Mouse (Mus musculus) adrenal gland, postnatal 10 days (tissue): ENCODE data around the gene Srsf12. TPM values are rescaled to one million over a fixed set of nuclear protein-coding genes. Genes with fewer than 3 reads are reported as not detected.

Experiments
- DNase-seq: peaks from one replicate; pipeline ENCODE4 v3.0.0; 2021; ENCODE audit warnings: mixed read lengths
- long read RNA-seq, 2 experiments: library from polyadenylated mRNA; stranded (forward); transcript quantifications; one replicate each; pipeline ENCODE4 v2.0.0; 2021
- total RNA-seq, 2 experiments: library from RNA; stranded (reverse); gene quantifications; 2 replicates each; pipeline ENCODE4 v1.2.3; 2021

Gene Srsf12
- total RNA-seq = 1 to 10 TPM; 1.7 to 2.2 TPM
- long read RNA-seq, experiment 1, partial matches to known transcripts = 0 of 1 reads
- long read RNA-seq, experiment 1, other reads (novel, unspliced or antisense) = 1 of 1 reads
- long read RNA-seq, experiment 2, partial matches to known transcripts = 0 of 1 reads
- long read RNA-seq, experiment 2, other reads (novel, unspliced or antisense) = 0 of 1 reads

DNA sequence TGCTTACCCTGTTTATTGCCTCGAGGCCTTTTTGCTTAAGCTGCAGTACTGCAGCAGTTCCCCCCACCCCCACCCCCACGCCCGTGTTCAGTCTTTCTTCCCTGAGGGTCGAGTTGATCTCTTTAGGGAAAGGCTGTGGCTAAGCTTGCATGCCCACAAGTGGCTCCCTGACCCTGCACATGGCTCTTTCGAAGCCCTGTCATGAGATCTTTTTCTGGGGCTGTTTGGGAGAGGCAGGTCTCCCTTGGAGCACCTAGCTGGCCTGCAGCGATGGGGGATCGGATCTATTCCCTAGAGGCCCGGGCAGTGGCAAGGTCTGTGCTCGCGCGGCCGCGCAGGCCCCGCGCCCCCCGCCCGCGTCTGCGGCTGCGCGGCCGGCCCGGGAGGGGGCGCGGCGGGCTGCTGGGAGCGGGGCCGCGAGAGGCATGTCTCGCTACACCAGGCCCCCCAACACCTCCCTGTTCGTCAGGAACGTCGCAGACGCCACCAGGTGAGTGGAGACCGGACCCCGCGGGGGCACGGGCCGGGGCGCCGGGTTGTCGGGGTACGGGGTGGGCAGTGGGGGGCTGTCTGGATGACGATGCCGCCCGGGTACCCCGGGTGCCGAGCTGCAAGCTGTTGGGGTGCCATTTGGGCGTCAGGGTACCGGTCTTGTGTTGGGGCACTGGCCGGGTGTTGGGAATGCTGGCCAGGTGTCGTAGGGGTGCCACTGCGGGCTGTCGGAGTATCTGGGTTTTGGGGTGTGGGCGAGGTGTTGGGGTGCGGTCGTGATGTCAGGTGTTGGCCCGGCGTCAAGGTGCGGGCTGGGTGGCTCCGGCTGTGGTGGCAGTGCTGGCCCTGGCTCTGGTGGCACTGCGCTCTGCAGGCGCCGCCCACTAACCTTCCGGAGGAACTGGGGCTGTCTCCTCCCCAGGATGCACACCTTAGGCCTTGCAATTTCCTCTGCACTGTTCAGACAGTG is at the start of gene Srsf12:
Gene Srsf12, plus strand, starts transcription at position 111 of the 961 bp plus-strand sequence.
- DNase-seq = peak; percentile 21

GRCm38 (mm10) chr4:33183477-33183876 is 25.3 kb upstream of the Srsf12 start:
- DNase-seq = no peak

- peak; percentile 80 for DNase-seq
Measured at GRCm38 (mm10) chr4:33188164-33188563, 20.6 kb upstream of the Srsf12 start.

DNA sequence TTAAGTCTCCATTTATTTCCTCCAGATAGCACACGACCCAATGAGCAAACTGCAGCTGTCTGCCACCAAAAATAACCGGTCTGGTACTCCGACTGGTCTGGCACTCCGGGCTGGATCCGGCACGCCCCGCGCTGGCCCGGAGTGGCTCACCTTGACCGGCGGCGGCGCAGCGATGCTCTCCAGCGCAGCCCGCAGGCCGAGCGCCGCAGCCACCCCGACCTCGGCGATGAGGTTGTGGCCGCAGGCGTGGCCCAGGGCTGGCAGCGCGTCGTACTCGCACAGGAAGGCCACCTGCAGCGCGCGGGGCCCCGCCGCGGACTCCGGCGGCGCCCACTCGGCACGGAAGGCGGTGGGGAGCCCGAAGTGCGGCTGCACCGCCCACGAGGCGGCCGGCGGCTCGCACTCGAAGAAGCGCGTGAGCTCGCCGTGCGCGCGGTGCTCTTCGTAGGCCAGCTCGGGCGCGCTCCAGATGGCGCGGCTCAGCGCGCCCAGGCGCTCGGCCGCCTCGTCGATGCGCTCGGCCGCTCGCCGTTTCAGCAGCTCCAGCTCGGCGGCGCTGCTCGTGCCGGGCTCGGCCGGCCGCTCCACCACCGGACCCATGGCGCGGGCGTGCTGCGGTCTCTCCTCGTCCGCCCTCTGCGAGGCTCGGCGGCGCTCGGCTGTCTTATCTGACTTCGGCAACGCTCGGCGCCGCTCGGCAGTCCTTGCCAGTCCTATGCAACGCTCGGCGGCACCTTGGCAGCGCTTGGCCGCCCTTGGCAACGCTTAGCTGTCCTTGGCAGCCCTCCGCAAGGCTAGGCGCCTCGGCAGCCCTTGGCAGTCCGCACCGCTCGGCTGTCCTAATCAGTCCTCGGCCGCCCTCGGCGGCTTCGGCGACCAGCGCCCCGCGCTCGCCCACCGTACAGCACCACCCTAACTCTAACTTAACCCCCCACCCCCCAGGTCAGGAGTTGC is 19.7 kb upstream of the Srsf12 start:
- DNase-seq = peak; percentile 97

DNA sequence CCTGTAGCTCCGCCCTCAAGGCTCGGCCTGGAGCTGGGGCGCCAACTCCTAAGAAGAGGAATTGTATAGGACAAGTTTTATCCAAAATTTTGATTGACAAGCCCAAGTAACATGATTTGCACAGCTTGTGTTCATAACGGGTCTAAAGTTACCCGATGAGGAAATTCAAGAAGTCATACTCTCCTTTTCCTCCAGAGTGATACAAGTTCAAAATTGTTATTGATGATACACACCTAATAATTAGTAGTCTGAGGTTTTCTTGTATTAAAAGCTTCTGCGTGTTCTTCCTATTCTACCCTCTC is 19.1 kb upstream of the Srsf12 start, which contains the start of gene Pm20d2:
Gene Pm20d2, minus strand, starts transcription at position 3 of the 302 bp plus-strand sequence.
- no peak for DNase-seq

- no peak for DNase-seq
Measured at GRCm38 (mm10) chr4:33198117-33198516, 10.7 kb upstream of the Srsf12 start.

DNA sequence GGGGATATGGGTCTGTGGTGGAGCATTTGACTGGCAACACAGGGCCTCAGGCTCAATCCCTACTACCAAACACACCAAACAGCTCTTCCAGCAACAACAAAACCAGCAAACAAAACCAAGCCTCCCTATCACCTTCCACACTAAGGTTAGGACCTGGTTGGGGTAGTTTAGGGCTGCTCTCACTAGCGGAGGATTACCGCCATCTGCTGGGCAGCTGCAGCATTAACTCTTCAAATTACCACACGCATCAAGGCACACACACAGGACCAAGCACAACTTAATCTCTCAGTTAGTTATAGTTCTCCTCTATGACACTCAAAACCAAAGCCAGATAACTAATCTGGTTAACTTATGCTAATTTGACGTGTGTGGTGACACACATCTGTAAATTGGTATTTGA is 4.1 kb upstream of the Srsf12 start:
- DNase-seq = peak; percentile 73

GRCm38 (mm10) chr4:33207551-33207950 is 1.2 kb upstream of the Srsf12 start:
- no peak for DNase-seq

DNA sequence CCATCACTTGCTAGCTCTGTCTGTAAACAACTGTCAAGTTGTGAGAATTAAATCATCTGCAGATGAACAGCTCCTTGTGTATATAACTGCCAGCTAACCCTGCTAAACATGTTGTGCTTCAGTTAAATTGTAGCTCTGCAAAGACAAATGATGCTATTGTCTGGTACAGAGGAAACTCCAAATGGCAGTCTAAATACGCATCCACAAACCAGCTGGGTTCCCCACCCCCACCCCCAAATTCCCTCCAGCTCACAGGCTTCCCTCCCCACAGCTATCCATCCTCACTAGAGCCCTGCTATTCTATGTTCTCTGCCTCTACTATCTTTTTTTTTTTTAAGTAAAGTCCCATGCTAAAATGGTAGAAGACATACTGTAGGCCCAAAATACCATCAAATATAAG is 13.1 kb downstream of the Srsf12 start:
- DNase-seq = no peak

- no peak for DNase-seq
Measured at GRCm38 (mm10) chr4:33224003-33224675, 15.3 kb downstream of the Srsf12 start.

- no peak for DNase-seq
Measured at GRCm38 (mm10) chr4:33227164-33227563, 18.4 kb downstream of the Srsf12 start.

- no peak for DNase-seq
Measured at GRCm38 (mm10) chr4:33229639-33230038, 20.8 kb downstream of the Srsf12 start.

DNA sequence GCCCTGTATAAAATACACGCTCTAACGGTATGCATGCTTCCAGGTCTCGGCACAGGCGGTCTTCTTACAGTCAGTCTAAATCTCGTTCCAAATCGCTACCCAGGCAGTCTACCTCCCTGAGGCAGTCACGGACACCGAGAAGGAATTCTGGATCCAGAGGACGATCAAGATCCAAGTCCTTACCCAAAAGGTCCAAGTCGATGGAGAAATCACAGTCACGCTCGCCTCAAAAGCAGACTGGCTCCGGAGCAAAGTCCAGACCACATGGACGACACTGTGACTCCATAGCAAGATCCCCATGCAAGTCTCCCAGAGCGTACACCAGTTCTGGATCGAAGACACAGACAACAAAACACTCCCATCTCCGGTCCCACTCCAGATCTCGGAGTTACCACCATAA is 22.1 kb downstream of the Srsf12 start:
- no peak for DNase-seq

GRCm38 (mm10) chr4:33242536-33242935 is 33.7 kb downstream of the Srsf12 start:
- peak; percentile 42 for DNase-seq

GRCm38 (mm10) chr4:33243016-33243758 is 34.4 kb downstream of the Srsf12 start:
- no peak for DNase-seq

- DNase-seq = no peak
Measured at GRCm38 (mm10) chr4:33243921-33244320, 35.1 kb downstream of the Srsf12 start.

DNA sequence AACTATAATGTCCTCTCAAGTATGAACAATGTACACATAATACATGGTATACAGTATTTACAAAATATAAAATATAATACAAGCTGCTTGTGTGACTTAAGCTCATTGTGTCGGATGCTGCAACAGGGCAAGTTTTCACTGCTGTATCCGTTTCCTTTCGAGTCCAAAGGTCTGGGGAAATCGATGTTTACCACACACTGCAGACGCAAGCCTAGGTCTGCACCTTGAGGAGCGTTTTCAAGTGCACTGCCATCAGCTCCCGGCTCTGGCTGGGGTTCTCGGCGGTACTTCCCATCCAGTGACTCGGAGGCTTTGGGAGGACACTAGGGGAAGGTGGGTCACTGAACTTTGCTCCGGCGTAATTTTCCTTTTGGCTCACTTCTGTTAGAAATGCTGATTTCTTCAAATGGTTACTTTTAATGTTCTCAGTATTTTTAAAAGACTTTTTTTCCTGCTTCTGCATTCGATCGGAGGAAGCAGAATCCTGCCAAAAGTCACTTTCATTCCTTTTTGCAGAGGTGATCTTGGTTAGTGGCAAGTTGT is 37.1 kb downstream of the Srsf12 start:
- peak; percentile 36 for DNase-seq

DNA sequence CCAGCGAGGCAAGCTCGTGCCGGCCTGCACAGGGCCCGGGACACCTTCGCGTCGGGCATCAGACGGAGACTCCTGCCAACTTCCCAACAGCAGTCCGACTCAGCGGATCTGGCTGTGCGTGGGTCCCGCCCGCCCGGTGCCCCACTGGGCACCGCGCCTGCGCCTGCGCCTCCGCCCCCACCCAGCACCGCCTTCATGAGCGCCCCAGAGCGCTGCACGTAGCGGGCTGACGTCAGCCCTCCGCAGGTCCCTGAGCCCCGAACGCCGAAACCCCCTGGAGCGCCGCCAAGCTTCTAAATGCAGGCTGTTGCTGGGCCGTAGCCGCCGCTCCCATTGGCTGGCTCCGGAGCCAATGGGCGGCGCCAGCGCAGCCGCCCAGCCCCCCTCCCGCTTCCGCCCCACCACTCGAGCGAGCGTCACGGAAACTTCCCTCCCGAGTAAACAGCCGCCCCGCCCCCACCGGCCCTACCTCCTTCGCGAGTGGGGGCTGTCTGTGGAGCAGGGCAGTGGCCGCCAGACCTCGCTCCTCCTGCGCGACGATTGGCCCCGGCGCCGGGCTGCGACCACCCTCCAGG is 38.8 kb downstream of the Srsf12 start:
- peak; percentile 100 for DNase-seq

GRCm38 (mm10) chr4:33248062-33248889 is 39.5 kb downstream of the Srsf12 start:
- peak; percentile 100 for DNase-seq
